Comparison of ENCODE assay signal across 23 mouse cellular contexts in the genomic region with DNA sequence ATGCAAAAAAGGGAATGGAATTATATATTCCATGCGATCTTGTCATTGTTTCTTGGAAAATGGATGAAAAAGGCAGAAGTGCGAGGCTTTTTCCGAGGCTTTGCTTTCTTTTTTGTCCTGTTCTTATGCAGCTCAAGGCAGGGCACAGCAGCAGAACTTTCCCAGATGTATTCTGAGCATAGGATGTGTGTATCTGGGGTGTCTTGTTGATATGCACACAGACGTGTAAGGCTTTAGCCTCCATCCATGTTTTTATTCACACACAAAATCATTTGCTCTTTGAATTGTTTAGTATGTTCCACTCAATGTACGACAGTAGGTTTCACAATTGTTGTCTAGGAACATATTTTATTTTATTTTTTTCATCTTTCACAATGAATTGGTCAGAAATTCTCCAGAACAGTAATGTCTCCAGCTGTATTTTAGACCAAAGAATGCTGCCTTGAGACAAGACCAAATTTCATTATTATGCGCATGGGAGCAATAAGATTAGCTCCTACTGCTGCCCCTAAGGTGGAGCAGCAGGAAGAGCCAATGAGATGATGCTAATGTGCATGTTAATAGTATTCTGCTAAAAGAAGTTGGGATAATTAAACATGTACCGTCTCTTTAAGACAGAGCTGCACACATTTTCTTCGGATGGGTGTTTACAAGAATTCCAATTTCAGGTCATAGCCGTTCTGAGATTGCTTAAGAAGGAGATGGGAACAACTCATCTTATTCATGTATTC.
DNase-seq lines count a peak whose midpoint lies in the region; ATAC-seq lines count a peak whose summit lies in the region.
"Had no signal": no experiment of that assay in that cellular context is flagged by ENCODE, and none has a peak within 500 bp of the region (broad histone marks: within the 10 kb centered on the region; RNA-seq: fewer than 3 reads in every experiment).

No protein-coding gene starts in this region.

- ATAC-seq in forebrain, embryonic 12.5 days (ENCODE audit: low FRiP score), result 0 out of 2 replicates have a peak, but pooled peaks have one; percentile 37
- peak; percentile 35 for ATAC-seq in neural tube, embryonic 11.5 days (ENCODE audit: insufficient read depth, low FRiP score, low TSS enrichment)
- peak; percentile 70; the same call in 1 of the 2 replicates for ATAC-seq in midbrain, embryonic 15.5 days (replicated peaks)
- ATAC-seq in neural tube, embryonic 15.5 days (ENCODE audit: low FRiP score), result peak; percentile 69; the same call in 1 of the 2 replicates
- ATAC-seq: inflammation-experienced regulatory T-cells, adult 6 months had no signal

- H3K27ac ChIP-seq in forebrain, embryonic 12.5 days, result no peak overlapping the region; the same call in 1 of the 2 replicates
- no peak overlapping the region for H3K27ac ChIP-seq in forebrain, embryonic 10.5 days
- H3K27ac ChIP-seq in neural tube, embryonic 11.5 days (ENCODE audit: low read depth, low read length), result no peak overlapping the region
- H3K27ac ChIP-seq in midbrain, embryonic 15.5 days, result peak overlapping the region; percentile 63
- H3K27ac ChIP-seq in neural tube, embryonic 15.5 days (replicated peaks), result peak overlapping the region; percentile 65
- H3K27ac ChIP-seq: heart, adult 2 months; heart, embryonic 13.5 days; kidney, postnatal 0 days; limb, embryonic 13.5 days; liver, embryonic 13.5 days had no signal

- H3K36me3 ChIP-seq in forebrain, embryonic 12.5 days (replicated peaks), result no peaks in the 10 kb centered on the region
- H3K36me3 ChIP-seq in forebrain, embryonic 10.5 days (replicated peaks), result no peaks in the 10 kb centered on the region
- no peaks in the 10 kb centered on the region for H3K36me3 ChIP-seq in neural tube, embryonic 11.5 days (ENCODE audit: control insufficient read depth, insufficient read depth, low read length)
- no peaks in the 10 kb centered on the region for H3K36me3 ChIP-seq in midbrain, embryonic 15.5 days (replicated peaks)
- no peaks in the 10 kb centered on the region for H3K36me3 ChIP-seq in neural tube, embryonic 15.5 days
- H3K36me3 ChIP-seq: heart, embryonic 13.5 days; limb, embryonic 13.5 days; liver, embryonic 13.5 days had no signal

- no peak overlapping the region for H3K9ac ChIP-seq in forebrain, embryonic 12.5 days
- no peak overlapping the region for H3K9ac ChIP-seq in neural tube, embryonic 11.5 days (ENCODE audit: low read length)
- no peak overlapping the region for H3K9ac ChIP-seq in midbrain, embryonic 15.5 days
- H3K9ac ChIP-seq in neural tube, embryonic 15.5 days (replicated peaks), result no peak overlapping the region
- H3K9ac ChIP-seq: heart, embryonic 13.5 days; limb, embryonic 13.5 days; liver, embryonic 13.5 days had no signal

- H3K9me3 ChIP-seq in forebrain, embryonic 12.5 days, result no peaks in the 10 kb centered on the region
- no peaks in the 10 kb centered on the region for H3K9me3 ChIP-seq in forebrain, embryonic 10.5 days
- no peaks in the 10 kb centered on the region for H3K9me3 ChIP-seq in neural tube, embryonic 11.5 days (ENCODE audit: control insufficient read depth, low read length)
- H3K9me3 ChIP-seq in midbrain, embryonic 15.5 days, result no peaks in the 10 kb centered on the region
- H3K9me3 ChIP-seq in neural tube, embryonic 15.5 days (replicated peaks), result no peaks in the 10 kb centered on the region
- H3K9me3 ChIP-seq: heart, embryonic 13.5 days; limb, embryonic 13.5 days; liver, embryonic 13.5 days had no signal

- no peak overlapping the region for H3K4me2 ChIP-seq in forebrain, embryonic 12.5 days
- H3K4me2 ChIP-seq in neural tube, embryonic 11.5 days (ENCODE audit: low read depth), result no peak overlapping the region
- H3K4me2 ChIP-seq in midbrain, embryonic 15.5 days, result no peak overlapping the region
- H3K4me2 ChIP-seq in neural tube, embryonic 15.5 days, result no peak overlapping the region
- H3K4me2 ChIP-seq: heart, embryonic 13.5 days; limb, embryonic 13.5 days; liver, embryonic 13.5 days had no signal

- WGBS in forebrain, embryonic 12.5 days, result 55% methylated on average over 9 of the region's 9 CpGs
- WGBS in forebrain, embryonic 10.5 days, result 83% methylated on average over 9 of the region's 9 CpGs
- 68% methylated on average over 9 of the region's 9 CpGs for WGBS in neural tube, embryonic 11.5 days
- WGBS in midbrain, embryonic 15.5 days, result 35% methylated on average over 9 of the region's 9 CpGs
- WGBS in neural tube, embryonic 15.5 days, result 44% methylated on average over 9 of the region's 9 CpGs

- DNase-seq in forebrain, embryonic 10.5 days (ENCODE audit: extremely low spot score, low spot score), result no peak
- DNase-seq in neural tube, embryonic 11.5 days (ENCODE audit: low spot score), result no peak
- no peak for DNase-seq in neural tube, embryonic 10.5 days (ENCODE audit: extremely low spot score, low spot score)
- DNase-seq in right cerebral cortex, postnatal 4 days, result no peak
- DNase-seq in heart, adult 18-20 months, result no peak
- DNase-seq: adrenal gland, postnatal 14 days; cerebellum, adult 9-11 months; gastrocnemius, postnatal 25 days; heart, adult 2 months; heart, postnatal 14 days; kidney, adult 2 months; layer of hippocampus, adult 9-11 months; liver, embryonic 13.5 days; lung, adult 2 months; lung, postnatal 14 days; thymus, postnatal 14 days had no signal

- no peak overlapping the region for H3K4me3 ChIP-seq in forebrain, embryonic 12.5 days (replicated peaks)
- H3K4me3 ChIP-seq in forebrain, embryonic 10.5 days, result no peak overlapping the region
- H3K4me3 ChIP-seq in neural tube, embryonic 11.5 days (ENCODE audit: low read depth, low read length), result no peak overlapping the region
- H3K4me3 ChIP-seq in midbrain, embryonic 15.5 days, result no peak overlapping the region
- H3K4me3 ChIP-seq in neural tube, embryonic 15.5 days (replicated peaks), result no peak overlapping the region
- H3K4me3 ChIP-seq: heart, adult 2 months; heart, embryonic 13.5 days; limb, embryonic 13.5 days; liver, embryonic 13.5 days had no signal

- no peaks in the 10 kb centered on the region for H3K27me3 ChIP-seq in forebrain, embryonic 12.5 days
- no peaks in the 10 kb centered on the region for H3K27me3 ChIP-seq in forebrain, embryonic 10.5 days (ENCODE audit: poor library complexity, severe bottlenecking)
- no peaks in the 10 kb centered on the region for H3K27me3 ChIP-seq in neural tube, embryonic 11.5 days (ENCODE audit: control insufficient read depth, insufficient read depth, low read length)
- no peaks in the 10 kb centered on the region for H3K27me3 ChIP-seq in midbrain, embryonic 15.5 days (replicated peaks)
- H3K27me3 ChIP-seq in neural tube, embryonic 15.5 days (replicated peaks), result no peaks in the 10 kb centered on the region
- H3K27me3 ChIP-seq: heart, embryonic 13.5 days; limb, embryonic 13.5 days; liver, embryonic 13.5 days had no signal

- peaks cover 13% of the 10 kb centered on the region for H3K4me1 ChIP-seq in forebrain, embryonic 12.5 days
- H3K4me1 ChIP-seq in forebrain, embryonic 10.5 days, result peaks cover 8% of the 10 kb centered on the region; the same call in 1 of the 2 replicates
- no peaks in the 10 kb centered on the region for H3K4me1 ChIP-seq in neural tube, embryonic 11.5 days (ENCODE audit: control insufficient read depth, insufficient read depth, low read length)
- H3K4me1 ChIP-seq in midbrain, embryonic 15.5 days, result peaks cover 12% of the 10 kb centered on the region
- peaks cover 19% of the 10 kb centered on the region for H3K4me1 ChIP-seq in neural tube, embryonic 15.5 days
- H3K4me1 ChIP-seq: liver, embryonic 13.5 days had no signal

Comparison
In these comparisons a context has a peak if more than half of its experiments do, and no peak if none do; other contexts are left out.
1. H3K27ac ChIP-seq: peak in midbrain, embryonic 15.5 days (single experiment) and neural tube, embryonic 15.5 days (single experiment); none in forebrain, embryonic 12.5 days (single experiment), forebrain, embryonic 10.5 days (single experiment) and neural tube, embryonic 11.5 days (single experiment).
2. Peak in every context shown above with its lines, with median percentiles within 50 percentile points of each other: ATAC-seq.